Mouse (Mus musculus): ENCODE measurements around the gene Arih1. TPM values are rescaled to one million over a fixed set of nuclear protein-coding genes. Genes with fewer than 3 reads are reported as not detected.

Gene Arih1
- polyA plus RNA-seq, 1 experiment from 2014 or later: 7.0 TPM

GRCm38 (mm10) chr9:59353253-59353639, 133.2 kb downstream of the Arih1 start, which contains the start of gene Bbs4:
TSS of gene Bbs4 (minus strand) at chr9:59353508.
- Histone ChIP-seq H3K36me3 (ENCODE audit: insufficient read depth, low read length) (no peaks in the 10 kb centered on the region), H3K4me3 (ENCODE audit: low read depth, low read length) (peak within 1 kb of the TSS; percentile 72), H3K27me3 (replicated peaks; ENCODE audit: insufficient read depth, low read length) (no peaks in the 10 kb centered on the region), H3K4me2 (replicated peaks; ENCODE audit: low read depth, low read length) (peak within 1 kb of the TSS; percentile 67), H3K9ac (replicated peaks; ENCODE audit: low read depth) (peak within 1 kb of the TSS; percentile 46; the same call in 1 of the 2 replicates), H3K4me1 (ENCODE audit: insufficient read depth, low read depth, low read length) (no peaks in the 10 kb centered on the region; the same call in 1 of the 2 replicates), H3K9me3 (ENCODE audit: low read length) (no peaks in the 10 kb centered on the region), H3K27ac (ENCODE audit: low read length) (peak within 1 kb of the TSS; percentile 88)
- TF ChIP-seq EP300 (IDR thresholded peaks at IDR 0.05) (no peak), CTCF (IDR thresholded peaks at IDR 0.05) (peak; percentile 18; the same call in 1 of the 2 replicates)
- DNase-seq (ENCODE audit: low spot score) (peak; percentile 96), ATAC-seq (peak; percentile 99)
- 1% methylated on average over 30 of the region's 32 CpGs for WGBS

DNA sequence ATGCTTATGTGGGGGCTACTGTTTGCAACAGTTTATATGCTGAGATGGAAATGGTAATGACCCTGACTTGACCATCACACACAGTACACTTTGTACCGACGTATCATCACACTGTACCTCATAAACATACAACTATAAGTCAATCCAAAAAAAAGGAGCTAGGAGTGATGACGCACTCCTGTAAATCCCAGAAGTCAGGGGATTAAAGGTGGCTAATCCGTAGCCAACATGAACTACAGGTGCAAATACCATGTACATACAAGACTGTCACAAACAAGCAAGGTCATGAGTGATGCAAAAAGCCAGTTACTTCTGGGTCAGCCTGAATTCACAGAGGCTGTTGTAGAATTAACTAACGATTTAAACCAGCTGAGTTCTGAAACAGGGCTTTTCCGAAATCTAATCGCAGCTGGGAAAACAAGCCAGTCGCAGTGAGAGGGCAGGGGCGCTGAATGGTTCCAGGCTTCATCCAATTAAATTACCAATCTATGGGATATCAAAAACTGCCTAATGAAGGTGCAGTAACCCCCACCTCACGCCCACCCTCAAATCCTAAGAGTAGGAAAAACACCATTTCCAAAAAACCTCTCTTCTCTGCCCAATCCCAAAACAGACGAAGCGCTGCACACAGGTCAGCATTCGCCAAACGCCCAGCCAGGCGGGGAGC, 133.7 kb downstream of the Arih1 start:
- ATAC-seq: peak; percentile 18; the same call in 1 of the 2 replicates
- Histone ChIP-seq H3K27ac (ENCODE audit: low read length) (peak overlapping the region; percentile 88), H3K4me3 (ENCODE audit: low read depth, low read length) (peak overlapping the region; percentile 72), H3K4me1 (ENCODE audit: insufficient read depth, low read depth, low read length) (no peaks in the 10 kb centered on the region; the same call in 1 of the 2 replicates), H3K9me3 (ENCODE audit: low read length) (no peaks in the 10 kb centered on the region), H3K36me3 (ENCODE audit: insufficient read depth, low read length) (no peaks in the 10 kb centered on the region), H3K9ac (replicated peaks; ENCODE audit: low read depth) (peak overlapping the region; percentile 46; the same call in 1 of the 2 replicates), H3K27me3 (replicated peaks; ENCODE audit: insufficient read depth, low read length) (no peaks in the 10 kb centered on the region), H3K4me2 (replicated peaks; ENCODE audit: low read depth, low read length) (peak overlapping the region; percentile 67)
- TF ChIP-seq EP300 (IDR thresholded peaks at IDR 0.05) (no peak), CTCF (IDR thresholded peaks at IDR 0.05) (no peak)
- DNase-seq (ENCODE audit: low spot score): peak; percentile 11
- WGBS: 8% methylated on average over 15 of the region's 15 CpGs

DNA sequence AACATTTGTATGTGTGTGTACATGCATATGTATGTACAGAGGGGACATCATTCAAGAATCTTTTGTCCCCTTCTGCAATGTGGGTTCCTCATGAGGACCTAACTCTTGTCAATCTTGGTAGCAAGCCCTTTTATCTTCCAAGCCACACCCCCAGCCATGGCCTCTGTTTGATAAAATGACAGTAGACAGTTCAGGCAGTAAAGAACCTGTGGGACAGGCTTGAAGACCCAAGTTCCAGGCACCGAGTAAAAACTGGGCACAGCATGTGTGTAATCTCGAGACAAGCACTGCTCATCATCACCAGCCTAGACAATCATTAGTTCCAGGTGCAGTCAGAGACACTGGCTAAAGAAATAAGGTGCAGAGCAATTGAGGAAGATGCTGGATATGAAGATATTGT, 140.2 kb downstream of the Arih1 start:
- Histone ChIP-seq H3K27me3 (replicated peaks; ENCODE audit: insufficient read depth, low read length) (no peaks in the 10 kb centered on the region), H3K9me3 (ENCODE audit: low read length) (no peaks in the 10 kb centered on the region), H3K4me2 (replicated peaks; ENCODE audit: low read depth, low read length) (no peak overlapping the region), H3K27ac (ENCODE audit: low read length) (no peak overlapping the region), H3K36me3 (ENCODE audit: insufficient read depth, low read length) (no peaks in the 10 kb centered on the region), H3K9ac (replicated peaks; ENCODE audit: low read depth) (no peak overlapping the region), H3K4me1 (ENCODE audit: insufficient read depth, low read depth, low read length) (no peaks in the 10 kb centered on the region), H3K4me3 (ENCODE audit: low read depth, low read length) (no peak overlapping the region)
- 72% methylated on average over 2 of the region's 2 CpGs for WGBS
- no peak for DNase-seq (ENCODE audit: low spot score)
- TF ChIP-seq EP300 (IDR thresholded peaks at IDR 0.05) (no peak), CTCF (IDR thresholded peaks at IDR 0.05) (no peak)
- ATAC-seq: no peak

GRCm38 (mm10) chr9:59340002-59340401, 146.4 kb downstream of the Arih1 start:
- no peaks in the 10 kb centered on the region for H3K27me3 ChIP-seq (replicated peaks; ENCODE audit: insufficient read depth, low read length)
- H3K27ac ChIP-seq (ENCODE audit: low read length): no peak overlapping the region
- 85% methylated on average over 8 of the region's 9 CpGs for WGBS
- no peaks in the 10 kb centered on the region for H3K36me3 ChIP-seq (ENCODE audit: insufficient read depth, low read length)
- TF ChIP-seq CTCF (IDR thresholded peaks at IDR 0.05): peak; percentile 60
- no peak for TF ChIP-seq EP300 (IDR thresholded peaks at IDR 0.05)
- H3K9ac ChIP-seq (replicated peaks; ENCODE audit: low read depth): no peak overlapping the region
- no peak for ATAC-seq
- DNase-seq (ENCODE audit: low spot score): peak; percentile 39
- H3K4me3 ChIP-seq (ENCODE audit: low read depth, low read length): no peak overlapping the region
- no peaks in the 10 kb centered on the region for H3K9me3 ChIP-seq (ENCODE audit: low read length)
- no peaks in the 10 kb centered on the region for H3K4me1 ChIP-seq (ENCODE audit: insufficient read depth, low read depth, low read length)
- H3K4me2 ChIP-seq (replicated peaks; ENCODE audit: low read depth, low read length): no peak overlapping the region

GRCm38 (mm10) chr9:59339107-59339506, 147.3 kb downstream of the Arih1 start:
- Histone ChIP-seq H3K9me3 (ENCODE audit: low read length) (no peaks in the 10 kb centered on the region), H3K27me3 (replicated peaks; ENCODE audit: insufficient read depth, low read length) (no peaks in the 10 kb centered on the region), H3K4me1 (ENCODE audit: insufficient read depth, low read depth, low read length) (no peaks in the 10 kb centered on the region), H3K36me3 (ENCODE audit: insufficient read depth, low read length) (no peaks in the 10 kb centered on the region), H3K4me2 (replicated peaks; ENCODE audit: low read depth, low read length) (no peak overlapping the region), H3K27ac (ENCODE audit: low read length) (no peak overlapping the region), H3K9ac (replicated peaks; ENCODE audit: low read depth) (no peak overlapping the region), H3K4me3 (ENCODE audit: low read depth, low read length) (no peak overlapping the region)
- DNase-seq (ENCODE audit: low spot score) (peak; percentile 83), ATAC-seq (peak; percentile 79)
- TF ChIP-seq CTCF (IDR thresholded peaks at IDR 0.05) (no peak), EP300 (IDR thresholded peaks at IDR 0.05) (peak; percentile 54; the same call in 1 of the 2 replicates)
- 56% methylated on average over 5 of the region's 5 CpGs for WGBS

DNA sequence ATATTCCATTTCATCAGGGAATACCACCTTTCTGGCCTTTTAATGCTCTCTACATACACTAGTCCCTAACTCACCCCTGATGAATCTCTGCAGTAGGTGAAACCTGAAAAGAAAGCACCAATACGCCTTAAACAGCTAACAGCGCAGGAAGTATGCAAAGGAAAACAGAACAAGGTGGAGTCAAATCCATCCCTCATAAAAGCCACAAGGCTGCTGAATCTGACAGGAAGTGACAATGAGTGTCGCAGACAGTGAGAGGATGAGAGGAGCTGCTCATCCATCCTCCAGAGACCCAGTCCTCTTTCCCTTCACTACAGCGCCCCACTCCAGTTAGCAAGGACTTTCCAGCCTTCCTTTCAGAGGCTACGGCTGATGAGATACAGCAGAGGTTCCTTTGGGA, 148.0 kb downstream of the Arih1 start:
- H3K4me2 ChIP-seq (replicated peaks; ENCODE audit: low read depth, low read length): no peak overlapping the region
- no peak for TF ChIP-seq EP300 (IDR thresholded peaks at IDR 0.05)
- TF ChIP-seq CTCF (IDR thresholded peaks at IDR 0.05): no peak
- WGBS: 75% methylated on average over 5 of the region's 5 CpGs
- no peaks in the 10 kb centered on the region for H3K9me3 ChIP-seq (ENCODE audit: low read length)
- H3K4me1 ChIP-seq (ENCODE audit: insufficient read depth, low read depth, low read length): no peaks in the 10 kb centered on the region
- no peaks in the 10 kb centered on the region for H3K36me3 ChIP-seq (ENCODE audit: insufficient read depth, low read length)
- H3K27ac ChIP-seq (ENCODE audit: low read length): no peak overlapping the region
- DNase-seq (ENCODE audit: low spot score) (peak; percentile 21), ATAC-seq (no peak)
- H3K4me3 ChIP-seq (ENCODE audit: low read depth, low read length): no peak overlapping the region
- no peak overlapping the region for H3K9ac ChIP-seq (replicated peaks; ENCODE audit: low read depth)
- no peaks in the 10 kb centered on the region for H3K27me3 ChIP-seq (replicated peaks; ENCODE audit: insufficient read depth, low read length)

Other genes with a start within 250 kb of the Arih1 start
- gene Adpgk, start 195.1 kb downstream of the Arih1 start, polyA plus RNA-seq (2015; fragmentation: Nextera tagmentation; extraction: Ambion mirVana): 26.6 and 26.7 TPM in 2 replicates
- gene Bbs4, start 133.1 kb downstream of the Arih1 start, polyA plus RNA-seq (2015; fragmentation: Nextera tagmentation; extraction: Ambion mirVana): 13.3 and 15.8 TPM in 2 replicates
- 61.6 and 69.9 TPM in 2 replicates for gene Hexa, start 52.9 kb upstream of the Arih1 start, polyA plus RNA-seq (2015; fragmentation: Nextera tagmentation; extraction: Ambion mirVana)
- 0.57 and 0.83 TPM in 2 replicates for gene Tmem202, start 53.2 kb upstream of the Arih1 start, polyA plus RNA-seq (2015; fragmentation: Nextera tagmentation; extraction: Ambion mirVana)
- gene Celf6, start 91.3 kb upstream of the Arih1 start, polyA plus RNA-seq (2015; fragmentation: Nextera tagmentation; extraction: Ambion mirVana): 0.16 and 0.25 TPM in 2 replicates
- gene Parp6, start 130.7 kb upstream of the Arih1 start, polyA plus RNA-seq (2015; fragmentation: Nextera tagmentation; extraction: Ambion mirVana): 18.3 and 22.1 TPM in 2 replicates
- 318 and 331 TPM in 2 replicates for gene Pkm, start 169.8 kb upstream of the Arih1 start, polyA plus RNA-seq (2015; fragmentation: Nextera tagmentation; extraction: Ambion mirVana)
- 68.0 and 95.2 TPM in 2 replicates for gene Gramd2, start 193.5 kb upstream of the Arih1 start, polyA plus RNA-seq (2015; fragmentation: Nextera tagmentation; extraction: Ambion mirVana)